Mouse (Mus musculus): ENCODE measurements around the gene Ppp2r3d.

The Ppp2r3d gene

GRCm38 (mm10) chr9:124411553-124411952, 65.1 kb downstream of the Ppp2r3d start:
- DNase-seq (ENCODE audit: low spot score in 2 of 2): no peak

- no peak for DNase-seq (ENCODE audit: low spot score in 2 of 2)
Observed at GRCm38 (mm10) chr9:124408564-124408963, 68.1 kb downstream of the Ppp2r3d start.

All from frontal cortex, postnatal 10 days (tissue).